Mouse (Mus musculus) small intestine, adult 2 months (tissue): ENCODE results near the gene Armc8. TPM values are rescaled to one million over a fixed set of nuclear protein-coding genes. Genes with fewer than 3 reads are reported as not detected.

ENCODE experiments used
- H3K27ac ChIP-seq: fragments of 200-500 bp; 2 replicates; pipeline ENCODE4 v1.5.1; 2012; ENCODE audit warnings: low read depth, low read length, control low read depth, inconsistent platforms; ENCODE audit not compliant: insufficient read depth
- H3K27me3 ChIP-seq: fragments of 200-500 bp; 2 replicates; pipeline ENCODE4 v1.6.1; 2012; ENCODE audit warnings: mild to moderate bottlenecking, moderate library complexity, low read length, inconsistent platforms; ENCODE audit not compliant: control insufficient read depth, insufficient read depth
- H3K36me3 ChIP-seq: fragments of 200-500 bp; 2 replicates; pipeline ENCODE4 v1.6.1; 2012; ENCODE audit warnings: mild to moderate bottlenecking, low read length, control low read depth, inconsistent platforms; ENCODE audit not compliant: control insufficient read depth, insufficient read depth
- H3K4me1 ChIP-seq: fragments of 200-500 bp; 2 replicates; pipeline ENCODE4 v1.6.1; 2012; ENCODE audit warnings: low read length, inconsistent platforms, mixed read lengths; ENCODE audit not compliant: control insufficient read depth, insufficient read depth, insufficient read length
- H3K4me3 ChIP-seq: fragments of 200-500 bp; 2 replicates; pipeline ENCODE4 v1.5.1; 2012; ENCODE audit warnings: low read depth, mild to moderate bottlenecking, control low read depth, inconsistent platforms, low read length, moderate library complexity
- CTCF ChIP-seq: fragments of 200-500 bp; IDR thresholded peaks from 2 replicates; pipeline ENCODE4 v1.5.1; 2012; ENCODE audit warnings: low read depth, mild to moderate bottlenecking, control low read depth, inconsistent platforms, low read length, moderate library complexity, mixed read lengths; ENCODE audit not compliant: insufficient replicate concordance, insufficient read length; ENCODE audit errors: extremely low read depth
- POLR2A ChIP-seq: fragments of 200-500 bp; IDR thresholded peaks from 2 replicates; pipeline ENCODE4 v1.6.1; 2012; ENCODE audit warnings: low read depth, mild to moderate bottlenecking, control low read depth, inconsistent platforms, low read length, moderate library complexity
- WGBS: fragments of 180-500 bp; shearing (Covaris S2); methylation state at CpG from one replicate; pipeline ENCODE4 v1.1.7; 2018; 5-methylcytosine and 5-hydroxymethylcytosine counted together
- polyA plus RNA-seq: library from polyadenylated mRNA; depleted of rRNA; stranded (reverse); fragments of >200 nt; gene quantifications from 2 replicates; pipeline ENCODE4 v1.2.3, GENCODE M21; 2012

Armc8 gene
- polyA plus RNA-seq, 1 experiment, result 9.5 TPM

- Histone ChIP-seq H3K36me3 (no peaks in the 10 kb centered on the region), H3K4me3 (no peak overlapping the region), H3K27me3 (no peaks in the 10 kb centered on the region), H3K27ac (no peak overlapping the region), H3K4me1 (peaks cover 5% of the 10 kb centered on the region; the same call in 1 of the 2 replicates)
- TF ChIP-seq POLR2A (no peak), CTCF (no peak)
- 71% methylated on average over 8 of the region's 8 CpGs for WGBS
Observed at GRCm38 (mm10) chr9:99557580-99558300, 11.0 kb downstream of the Armc8 start.

GRCm38 (mm10) chr9:99555253-99555652, 13.4 kb downstream of the Armc8 start:
- Histone ChIP-seq H3K27ac (no peak overlapping the region), H3K4me1 (peaks cover 10% of the 10 kb centered on the region; the same call in 1 of the 2 replicates), H3K27me3 (no peaks in the 10 kb centered on the region), H3K36me3 (no peaks in the 10 kb centered on the region), H3K4me3 (no peak overlapping the region)
- TF ChIP-seq CTCF (no peak), POLR2A (no peak)
- 55% methylated on average over 3 of the region's 3 CpGs for WGBS

- TF ChIP-seq POLR2A (no peak), CTCF (no peak)
- H3K27me3 ChIP-seq, result no peaks in the 10 kb centered on the region
- no peaks in the 10 kb centered on the region for H3K36me3 ChIP-seq
- H3K4me3 ChIP-seq, result no peak overlapping the region
- peaks cover 10% of the 10 kb centered on the region; the same call in 1 of the 2 replicates for H3K4me1 ChIP-seq
- no peak overlapping the region for H3K27ac ChIP-seq
Observed at GRCm38 (mm10) chr9:99554052-99554451, 14.6 kb downstream of the Armc8 start.

- H3K27ac ChIP-seq, result no peak overlapping the region
- H3K27me3 ChIP-seq, result no peaks in the 10 kb centered on the region
- H3K4me3 ChIP-seq, result no peak overlapping the region
- no peaks in the 10 kb centered on the region for H3K36me3 ChIP-seq
- WGBS, result 72% methylated on average over 2 of the region's 2 CpGs
- TF ChIP-seq CTCF (no peak), POLR2A (no peak)
- peaks cover 10% of the 10 kb centered on the region; the same call in 1 of the 2 replicates for H3K4me1 ChIP-seq
Observed at GRCm38 (mm10) chr9:99553049-99553448, 15.7 kb downstream of the Armc8 start.

GRCm38 (mm10) chr9:99552068-99552467, 16.6 kb downstream of the Armc8 start:
- no peak overlapping the region for H3K4me3 ChIP-seq
- H3K36me3 ChIP-seq, result no peaks in the 10 kb centered on the region
- peaks cover 6% of the 10 kb centered on the region; the same call in 1 of the 2 replicates for H3K4me1 ChIP-seq
- no peaks in the 10 kb centered on the region for H3K27me3 ChIP-seq
- TF ChIP-seq POLR2A (no peak), CTCF (no peak)
- H3K27ac ChIP-seq, result 0 out of 2 replicates have a peak overlapping the region, but pooled peaks have one; percentile 20
- WGBS, result 24% methylated on average over 2 of the region's 2 CpGs

- TF ChIP-seq CTCF (no peak), POLR2A (no peak)
- H3K4me1 ChIP-seq, result peaks cover 5% of the 10 kb centered on the region; the same call in 1 of the 2 replicates
- 88% methylated on average over 1 of the region's 1 CpGs for WGBS
- H3K4me3 ChIP-seq, result no peak overlapping the region
- no peak overlapping the region for H3K27ac ChIP-seq
- no peaks in the 10 kb centered on the region for H3K27me3 ChIP-seq
- H3K36me3 ChIP-seq, result no peaks in the 10 kb centered on the region; the same call in 1 of the 2 replicates
Observed at GRCm38 (mm10) chr9:99546259-99546658, 22.4 kb downstream of the Armc8 start.

GRCm38 (mm10) chr9:99531865-99532264, 36.8 kb downstream of the Armc8 start:
- Histone ChIP-seq H3K4me1 (peaks cover 2% of the 10 kb centered on the region; the same call in 1 of the 2 replicates), H3K27ac (no peak overlapping the region), H3K27me3 (no peaks in the 10 kb centered on the region), H3K36me3 (peaks cover 45% of the 10 kb centered on the region), H3K4me3 (no peak overlapping the region)
- 80% methylated on average over 1 of the region's 1 CpGs for WGBS
- TF ChIP-seq POLR2A (no peak), CTCF (no peak)
